Mouse (Mus musculus): ENCODE measurements at regions not wholly inside any gene's neighbourhood (a gene's known extent, or its start where the extent isn't known, plus 50 kb on each side); places are given as distances from the start of the nearest gene placed in this dataset.
A peak's percentile ranks its signal among the peaks of the same experiment; 100 is the strongest.

DNA sequence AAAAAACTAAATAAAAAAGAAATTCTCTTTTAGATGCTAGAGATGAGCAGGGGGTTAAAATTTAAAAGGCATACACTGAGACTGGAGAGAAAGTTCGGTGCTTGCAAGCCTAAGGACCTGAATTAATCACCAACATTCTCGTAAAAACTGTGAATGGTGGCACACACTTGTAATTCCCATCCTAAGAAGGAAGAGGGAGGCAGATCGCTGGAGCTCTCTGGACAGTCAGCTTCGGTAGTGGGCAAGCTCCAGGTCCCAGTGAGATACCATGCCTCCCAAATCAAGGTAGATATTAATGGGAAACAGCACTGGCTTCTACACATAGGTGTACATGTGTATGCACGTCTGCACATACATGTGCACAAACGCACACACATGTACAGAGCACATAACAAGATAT lies 89.5 kb upstream of the Basp1 start:
- TF ChIP-seq CTCF (IDR thresholded peaks at IDR 0.05; ENCODE audit: low read depth, low read length) (peak; percentile 15; the same call in 1 of the 2 replicates), POLR2A (IDR thresholded peaks at IDR 0.05; ENCODE audit: extremely low read depth, insufficient read depth, low read length) (no peak)
